Mouse (Mus musculus) monocyte, adult 2 months (primary cell): Measurements from ENCODE around the gene Oxld1.

ENCODE experiments used
- DNase-seq, 2 experiments: peaks; one replicate each; pipeline ENCODE4 v3.0.0; 2022; ENCODE audit warnings: low spot score in 2 of 2, low read depth in 1 of 2

Gene Oxld1

DNA sequence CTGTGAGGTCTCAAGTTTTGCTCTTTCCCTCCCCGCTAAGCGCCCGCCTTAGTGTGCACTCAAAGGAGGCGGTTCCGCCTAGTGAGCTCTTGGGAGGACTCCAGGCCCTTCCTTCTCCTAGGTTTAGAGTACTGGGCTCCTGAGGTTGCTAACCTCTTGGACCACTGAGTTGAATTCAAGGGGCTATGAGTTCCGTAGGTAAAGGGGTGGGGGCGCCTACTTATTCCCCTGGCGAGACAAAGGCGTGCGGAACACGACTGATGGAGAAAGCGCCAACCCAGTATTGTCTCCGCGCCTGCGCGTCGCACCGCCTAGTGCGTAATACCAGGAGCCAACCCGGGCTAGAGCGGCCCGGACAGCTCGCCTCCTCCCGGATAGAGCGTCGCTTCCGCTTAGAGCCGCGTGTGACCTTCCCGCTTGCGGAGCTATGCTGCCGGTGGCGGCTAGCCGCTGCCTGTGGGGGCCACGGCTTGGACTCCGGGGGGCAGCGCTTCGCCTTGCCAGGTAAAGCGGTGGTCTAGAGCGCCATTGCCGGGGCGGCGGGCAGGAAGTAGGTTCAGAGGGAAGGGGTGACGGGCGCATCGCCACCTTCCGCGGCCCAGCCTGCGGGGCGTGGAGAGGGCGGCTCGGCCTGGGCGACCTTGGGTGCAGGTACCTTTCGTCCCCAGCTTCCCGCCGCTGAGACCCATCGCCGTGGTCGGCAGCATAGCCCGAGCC lies 26.6 kb upstream of the Oxld1 start, which contains the start of gene Mrpl12:
Gene Mrpl12 (plus strand): TSS at position 349 of the 717 bp plus-strand sequence.
- peak; percentile 58 to 73 for DNase-seq

DNA sequence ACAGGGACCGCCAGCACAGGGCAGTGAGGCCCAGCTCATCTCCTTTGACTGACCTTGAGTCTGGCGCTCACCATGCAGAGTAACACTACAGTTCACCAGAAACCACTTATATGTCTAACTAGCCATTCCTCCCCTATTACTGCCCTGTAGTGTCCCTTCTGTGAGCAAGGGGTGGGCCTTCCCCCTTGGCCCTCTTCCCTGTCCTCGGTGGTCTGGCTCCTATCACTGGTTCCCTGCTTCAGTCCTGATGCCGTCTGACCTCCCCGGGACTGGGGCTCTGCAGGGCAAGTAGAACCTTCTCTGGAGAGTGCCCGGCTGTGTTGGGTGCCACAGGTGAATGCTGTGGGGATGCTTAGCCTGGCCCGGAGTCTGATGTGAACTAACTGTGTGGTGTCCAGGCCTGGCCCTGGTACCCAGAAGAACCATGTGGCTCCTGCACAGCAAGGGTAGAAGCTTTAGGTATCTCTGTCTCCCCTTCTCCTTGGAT lies 25.6 kb upstream of the Oxld1 start:
- DNase-seq: no peak

DNA sequence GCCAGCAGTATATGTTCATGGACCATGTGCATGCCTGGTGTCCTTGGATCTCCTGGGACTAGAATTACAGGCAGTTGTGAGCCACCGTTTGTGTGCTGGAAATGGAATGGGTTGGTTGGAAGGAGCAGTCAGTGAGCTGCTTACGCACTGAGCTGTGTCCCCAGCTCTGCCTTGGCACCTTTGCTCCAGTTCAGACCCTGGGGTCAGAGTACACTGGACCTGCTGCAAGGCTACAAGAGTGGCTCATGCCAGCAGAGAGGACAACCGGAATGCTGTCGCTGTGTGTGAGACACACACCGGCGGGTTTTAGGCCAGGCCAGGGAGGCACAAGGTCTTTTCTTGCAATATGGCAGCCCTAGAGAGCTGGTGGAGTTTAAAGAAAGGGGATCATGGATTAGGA lies 14.2 kb upstream of the Oxld1 start:
- no peak for DNase-seq

DNA sequence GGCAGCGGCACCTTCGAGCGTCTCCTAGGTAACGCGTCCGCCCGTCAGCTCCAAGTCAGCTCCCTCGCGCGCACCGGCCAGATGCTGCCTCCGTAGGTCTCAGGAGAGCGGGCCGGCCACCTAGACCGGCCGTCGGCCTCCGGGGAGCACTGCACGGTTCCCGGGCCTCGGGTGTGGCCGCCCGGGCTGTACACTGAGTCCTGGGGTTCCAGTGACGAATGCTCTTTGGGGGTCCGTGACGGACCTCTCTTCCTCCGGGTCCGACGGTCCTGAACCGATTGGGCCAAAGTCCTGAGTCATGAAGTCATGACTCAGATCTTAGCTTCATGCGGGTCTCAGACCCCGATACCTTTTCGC lies 9.8 kb upstream of the Oxld1 start:
- no peak for DNase-seq

DNA sequence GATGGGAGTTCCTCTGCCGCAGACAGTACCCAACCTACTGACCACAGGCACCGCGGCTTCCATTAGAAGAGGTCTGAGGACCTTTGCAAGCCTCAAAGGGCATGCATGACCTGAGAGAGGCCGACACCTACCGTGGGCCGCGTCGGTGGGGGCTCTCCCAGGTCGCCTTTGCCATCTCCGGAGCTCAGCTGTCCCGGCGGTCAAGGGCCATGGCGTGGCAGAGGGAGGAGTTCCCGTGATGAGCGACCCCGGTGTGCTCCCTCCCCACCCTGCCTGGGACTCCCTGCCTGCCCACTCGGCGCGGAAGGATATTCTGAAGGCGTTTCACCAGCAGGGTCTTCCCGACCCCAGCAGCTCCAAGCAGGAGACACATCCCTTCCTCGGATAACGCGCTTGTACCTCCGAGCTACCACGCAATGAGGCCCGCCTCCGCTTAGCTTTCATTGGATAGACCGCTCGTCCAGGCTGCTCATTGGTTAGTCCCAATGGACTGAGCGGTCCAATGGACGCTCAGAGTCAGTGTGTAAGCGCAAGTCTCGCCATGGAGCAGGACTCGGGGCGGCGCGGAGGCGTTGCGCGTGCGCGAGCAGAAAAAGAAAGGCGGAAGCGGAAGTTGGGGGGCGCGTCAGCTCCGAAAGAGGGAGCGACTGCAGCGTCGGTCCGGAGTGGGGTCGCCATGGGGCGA lies 9.3 kb upstream of the Oxld1 start, which contains the start of gene Arl16:
Gene Arl16 (minus strand): TSS at position 557 of the 685 bp plus-strand sequence.
- DNase-seq: peak; percentile 84 to 87

DNA sequence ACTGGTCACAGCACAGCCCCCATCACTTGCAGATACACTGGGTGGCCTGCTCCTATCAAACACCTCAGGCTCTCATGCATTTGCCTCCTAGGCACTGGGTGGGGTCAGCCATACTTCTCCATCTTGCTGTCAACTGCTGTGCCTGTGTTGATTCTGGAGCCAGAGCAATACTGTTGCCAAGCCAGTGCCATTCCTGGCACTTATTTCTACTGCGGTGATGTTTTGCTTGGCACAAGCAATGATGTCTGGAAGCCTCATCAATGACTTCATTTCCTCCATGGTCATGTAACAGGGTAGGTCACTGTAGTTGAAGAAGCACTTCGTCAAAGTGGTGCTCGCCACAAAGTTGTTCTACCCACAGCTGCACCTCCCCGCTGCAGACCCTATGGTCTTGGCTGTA lies 7.7 kb upstream of the Oxld1 start:
- no peak for DNase-seq

DNA sequence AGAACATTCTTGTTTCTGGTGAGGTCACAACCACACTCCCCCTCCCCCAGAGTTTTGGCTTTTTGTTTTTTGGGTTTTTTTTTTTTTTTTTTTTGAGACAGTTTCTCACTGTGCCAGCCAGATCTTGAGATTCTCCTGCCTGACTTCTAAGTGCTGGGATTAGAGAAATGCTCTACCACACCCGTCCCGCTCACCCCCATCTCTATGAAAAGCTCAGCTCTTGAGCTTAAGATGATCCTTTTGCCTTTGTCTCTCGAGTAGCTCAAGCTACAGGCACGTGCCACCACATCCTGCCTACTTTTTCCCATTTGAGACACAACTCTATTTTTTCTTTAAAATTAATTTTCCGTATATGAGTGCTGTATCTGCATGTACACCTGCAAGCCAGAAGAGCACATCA lies 6.5 kb upstream of the Oxld1 start:
- no peak for DNase-seq

DNA sequence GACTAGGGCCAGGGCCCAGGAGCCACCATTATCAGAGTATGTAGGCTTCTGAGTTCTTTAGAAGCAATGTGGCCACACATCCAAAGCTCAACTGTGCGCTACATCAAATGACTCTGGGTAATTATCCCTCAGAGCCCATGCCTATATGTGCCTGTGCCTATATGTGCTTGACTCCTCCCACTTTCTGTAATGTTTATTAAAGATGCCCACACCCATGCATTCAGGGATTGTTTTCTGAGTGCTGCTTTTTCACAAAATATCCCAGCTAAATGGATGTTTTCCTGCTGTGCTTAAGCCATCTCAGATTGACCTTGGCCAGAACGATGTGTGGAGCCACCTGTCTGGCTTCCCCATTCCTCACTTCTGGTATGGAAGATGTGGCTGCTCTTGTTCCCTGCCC lies 5.7 kb upstream of the Oxld1 start:
- no peak for DNase-seq

DNA sequence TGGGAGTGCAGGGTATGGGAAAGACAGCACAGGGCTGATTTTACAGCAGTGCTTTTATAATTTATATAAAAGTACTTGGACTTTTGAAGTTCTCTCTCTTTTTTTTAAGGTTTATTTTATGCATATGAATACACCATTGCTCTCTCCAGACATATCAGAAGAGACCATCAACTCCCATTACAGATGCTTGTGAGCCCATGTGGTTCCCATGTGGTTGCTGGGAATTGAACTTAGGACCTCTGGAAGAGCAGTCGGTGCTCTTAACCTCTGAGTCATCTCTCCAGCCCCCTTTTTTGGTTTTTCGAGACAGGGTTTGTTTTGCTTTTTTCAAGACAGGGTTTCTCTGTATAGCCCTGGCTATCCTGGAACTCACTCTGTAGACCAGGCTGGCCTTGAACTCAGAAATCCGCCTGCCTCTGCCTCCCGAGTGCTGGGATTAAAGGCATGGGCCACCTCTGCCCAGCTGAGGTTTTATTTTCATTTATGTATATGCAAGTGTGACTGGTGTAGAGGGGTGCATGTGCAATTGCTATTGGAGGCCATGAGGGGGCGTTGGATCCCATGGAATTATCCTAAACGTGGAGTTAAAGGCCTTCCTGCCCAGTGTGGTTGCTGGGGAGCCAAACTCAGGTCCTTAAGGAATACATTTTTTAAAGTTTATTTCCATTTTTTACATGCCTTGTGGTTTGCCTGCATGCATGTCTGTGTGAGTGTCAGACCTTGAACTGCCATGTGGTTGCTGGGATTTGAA lies 1.2 kb upstream of the Oxld1 start:
- no peak for DNase-seq

DNA sequence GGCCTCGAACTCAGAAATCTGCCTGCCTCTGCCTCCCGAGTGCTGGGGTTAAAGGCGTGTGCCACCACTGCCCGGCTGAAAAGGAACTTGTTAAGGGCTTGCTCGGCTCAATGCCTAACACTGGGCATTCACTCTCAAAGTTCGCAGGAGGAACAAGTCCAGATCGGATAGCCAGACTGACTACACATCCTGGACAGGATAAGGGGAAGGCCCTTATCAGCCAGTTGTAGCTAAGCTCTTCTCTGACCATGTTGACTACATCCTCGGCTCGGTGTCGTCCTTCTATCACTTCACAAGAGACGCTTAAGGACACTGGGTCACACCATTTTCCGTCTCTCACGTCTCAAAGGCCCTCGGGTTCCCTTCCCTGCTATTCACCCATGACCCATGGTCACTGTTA lies 498 bp downstream of the Oxld1 start:
- DNase-seq: no peak

DNA sequence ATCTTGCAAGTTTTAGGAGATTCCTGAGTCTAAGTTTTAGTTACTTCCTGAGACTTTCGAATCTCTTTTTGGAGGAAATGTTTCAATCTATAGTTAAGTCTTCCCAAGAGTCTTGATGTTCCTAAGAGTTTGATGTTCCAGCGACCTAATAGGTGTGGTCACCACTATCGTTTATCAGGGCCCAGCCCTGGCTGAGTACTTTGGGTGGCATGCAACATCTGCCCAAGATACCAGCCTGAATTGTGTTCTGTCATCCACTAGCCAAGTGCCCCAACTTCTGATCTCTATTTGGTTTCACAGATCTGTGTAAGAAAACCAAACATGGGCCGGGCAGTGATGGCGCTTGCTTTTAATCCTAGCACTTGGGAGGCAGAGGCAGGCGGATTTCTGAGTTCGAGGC lies 2.5 kb downstream of the Oxld1 start:
- DNase-seq: no peak

DNA sequence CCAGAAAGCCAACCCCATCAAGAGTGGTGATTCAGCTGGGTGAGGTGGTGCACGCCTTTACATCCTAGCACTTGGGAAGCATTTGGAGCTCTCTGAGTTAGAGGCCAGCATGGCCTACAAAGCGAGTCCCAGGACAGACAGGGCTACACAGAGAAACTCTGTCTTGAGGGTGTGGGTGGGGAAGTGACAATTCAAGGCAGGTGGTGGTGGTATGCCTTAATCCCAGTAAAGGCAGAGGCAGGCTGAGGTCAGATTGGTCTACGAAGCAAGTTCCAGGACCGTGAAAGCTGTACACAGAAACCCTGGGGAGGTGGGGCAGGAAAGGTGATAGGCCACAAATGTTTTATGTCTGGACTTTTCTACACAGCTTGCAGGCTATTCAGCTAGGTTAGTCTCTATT lies 2.9 kb downstream of the Oxld1 start:
- DNase-seq: no peak

DNA sequence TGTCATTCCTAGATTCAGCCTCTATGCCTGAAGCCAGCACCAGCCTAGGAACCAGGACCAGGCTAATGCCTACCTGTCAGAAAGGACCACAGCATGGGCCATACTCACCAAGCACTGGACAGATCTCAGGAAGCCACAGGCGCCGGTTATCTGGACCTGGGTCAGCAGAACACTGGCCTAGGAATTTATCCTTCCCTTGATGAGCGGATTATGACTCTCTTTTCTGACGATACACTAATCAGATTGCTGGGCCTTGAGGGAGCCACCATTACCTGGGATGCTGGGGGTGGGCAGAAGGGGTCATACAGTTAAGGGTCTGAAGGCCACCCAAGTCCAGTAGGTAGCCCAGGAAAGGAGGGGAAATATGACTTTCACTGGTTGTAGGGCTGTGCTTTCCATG lies 4.6 kb downstream of the Oxld1 start, which contains the start of gene Pde6g:
Gene Pde6g (minus strand): TSS at position 195 of the 400 bp plus-strand sequence.
- DNase-seq: no peak

DNA sequence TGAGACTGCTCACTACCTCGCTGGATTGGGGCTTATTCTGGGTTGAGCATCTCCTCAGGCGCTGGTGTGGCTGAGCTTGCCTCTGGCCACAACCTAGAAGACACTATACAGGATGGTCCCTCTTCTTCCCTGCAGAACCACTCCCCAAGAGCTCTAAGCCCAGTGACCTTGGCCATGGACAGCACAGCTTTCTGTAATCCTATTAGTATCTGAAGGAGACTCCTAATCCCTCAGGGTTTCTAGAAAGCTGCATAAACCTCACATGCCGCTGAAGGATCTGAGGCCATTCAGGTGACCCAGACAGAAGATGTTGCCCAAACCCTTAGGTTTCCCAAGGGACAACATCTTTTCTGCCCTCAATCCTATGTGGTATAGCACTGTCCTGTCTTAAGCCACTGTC lies 5.6 kb downstream of the Oxld1 start:
- DNase-seq: no peak

DNA sequence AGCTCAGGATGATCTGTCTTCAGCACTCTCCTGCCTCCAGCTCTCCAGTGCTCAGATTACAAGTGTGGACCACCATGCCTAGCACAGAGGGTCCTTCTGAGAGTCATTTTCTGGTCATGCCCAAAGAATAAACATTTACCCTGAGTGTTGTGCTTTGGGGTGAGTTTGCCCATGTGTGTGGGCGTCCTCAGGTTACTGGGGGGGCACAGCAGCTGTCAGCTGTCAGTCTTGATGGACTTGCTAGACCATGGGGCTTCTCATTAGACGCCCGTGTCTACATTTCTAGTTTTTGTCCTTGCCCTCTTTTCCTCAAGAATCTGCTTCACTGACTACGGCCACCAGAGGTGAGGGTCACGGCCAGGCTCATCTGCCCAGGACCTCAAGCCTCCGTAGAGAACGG lies 10.7 kb downstream of the Oxld1 start:
- DNase-seq: no peak

DNA sequence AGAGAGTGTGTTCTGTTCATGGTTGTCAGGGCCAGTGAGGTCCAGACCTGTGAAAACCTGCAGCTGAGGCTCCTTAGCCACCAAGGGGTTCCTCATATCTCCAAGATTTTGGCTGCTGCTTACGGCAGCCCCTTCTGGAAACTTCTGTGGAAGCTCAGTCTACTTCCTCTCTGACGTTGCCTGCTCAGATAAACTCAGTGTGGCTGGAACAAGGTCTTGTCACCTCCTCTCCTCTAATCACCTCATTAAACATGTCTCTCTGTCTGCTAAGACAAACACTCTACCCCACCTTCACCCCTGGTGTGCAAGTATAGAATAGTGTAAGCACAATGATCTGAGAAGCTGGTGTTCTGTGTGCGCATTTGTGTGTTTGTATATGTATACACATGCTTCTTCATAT lies 12.4 kb downstream of the Oxld1 start:
- no peak for DNase-seq

DNA sequence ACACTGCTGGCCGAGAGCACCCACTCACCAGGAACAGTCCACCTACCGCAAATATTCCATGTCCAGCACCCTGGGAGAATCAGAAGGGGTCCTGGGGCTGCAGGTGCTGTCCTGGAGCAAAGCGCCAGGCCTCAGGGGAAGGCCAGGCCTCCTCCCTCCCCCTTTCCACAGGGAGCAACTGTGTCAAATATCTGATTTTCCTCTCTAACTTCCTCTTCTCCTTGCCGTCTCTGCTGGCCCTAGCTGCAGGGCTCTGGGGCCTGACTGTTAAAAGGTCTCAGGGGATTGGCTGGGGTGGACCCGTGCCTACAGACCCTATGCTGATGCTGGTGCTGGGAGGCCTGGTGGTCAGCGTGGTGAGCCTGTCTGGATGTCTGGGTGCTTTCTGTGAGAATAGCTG lies 13.8 kb downstream of the Oxld1 start:
- no peak for DNase-seq

DNA sequence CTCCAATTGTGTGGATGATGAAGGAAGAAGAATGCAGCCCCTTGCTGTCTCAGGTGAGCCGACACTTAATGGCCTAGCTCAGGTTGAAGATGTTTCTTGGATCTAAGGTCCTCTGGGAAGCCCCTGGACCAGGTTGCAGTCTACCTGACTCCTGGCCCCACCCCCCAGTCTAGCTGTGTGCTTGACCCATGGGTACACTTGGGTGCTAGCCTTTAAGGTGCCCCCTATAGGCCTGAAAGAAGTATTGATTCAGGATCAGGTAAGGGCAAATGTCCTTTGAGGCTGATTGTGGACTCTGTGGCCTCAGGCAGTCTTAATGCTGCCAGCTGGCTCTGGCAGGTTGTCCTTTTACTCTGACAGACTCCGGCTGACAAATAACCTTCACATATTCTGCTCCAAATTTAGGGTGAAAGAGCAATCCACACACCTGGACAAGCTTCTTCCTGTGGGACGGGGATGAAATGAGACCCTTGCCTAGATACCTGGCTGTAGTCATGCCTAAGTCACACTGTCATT lies 15.0 kb downstream of the Oxld1 start:
- DNase-seq: no peak

DNA sequence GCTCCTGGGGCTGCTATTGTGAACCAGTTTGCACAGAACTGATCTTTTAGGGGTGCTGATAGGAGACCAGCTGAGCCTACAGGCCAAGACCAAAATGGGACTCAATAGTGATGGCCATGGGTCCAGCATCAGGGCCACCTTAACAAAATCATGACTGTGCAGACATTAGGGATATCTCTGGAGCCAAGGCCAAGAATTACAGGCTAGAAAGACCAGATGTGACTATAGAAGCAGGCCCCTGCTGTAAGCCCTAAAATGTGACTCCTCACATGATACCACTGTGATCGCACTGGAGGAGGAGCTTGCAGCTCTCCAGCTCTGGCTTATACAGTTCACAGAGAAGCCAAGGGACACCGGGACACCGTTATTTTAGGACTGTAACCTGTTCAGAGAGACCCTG lies 15.5 kb downstream of the Oxld1 start, which contains the start of gene Tspan10:
Gene Tspan10 (plus strand): TSS at position 301 of the 400 bp plus-strand sequence.
- DNase-seq: no peak

DNA sequence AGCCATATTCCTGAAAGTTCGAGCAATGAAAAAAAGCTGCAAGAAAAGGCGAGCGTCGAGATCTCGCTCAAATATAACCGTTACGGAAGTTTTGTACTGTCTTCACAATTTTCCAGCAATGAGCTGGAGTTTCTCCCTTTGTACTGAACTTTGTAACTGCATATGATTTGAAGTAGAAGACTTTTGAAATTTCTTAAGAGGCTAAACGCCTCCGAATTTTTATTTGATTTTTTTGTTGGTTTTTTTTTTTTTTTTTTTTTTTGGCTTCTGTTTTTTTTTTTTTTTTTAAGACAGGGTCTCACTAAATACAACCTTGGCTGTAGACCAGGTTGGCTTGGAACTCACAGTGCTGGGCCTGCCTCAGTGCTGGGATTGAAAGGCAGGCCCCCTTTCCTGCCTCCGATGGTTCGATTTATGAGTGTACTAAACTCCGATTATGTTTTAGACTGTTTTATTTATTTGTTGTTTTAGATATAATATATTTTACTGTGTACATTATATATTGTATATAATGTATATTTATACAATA lies 19.9 kb downstream of the Oxld1 start:
- DNase-seq: no peak

DNA sequence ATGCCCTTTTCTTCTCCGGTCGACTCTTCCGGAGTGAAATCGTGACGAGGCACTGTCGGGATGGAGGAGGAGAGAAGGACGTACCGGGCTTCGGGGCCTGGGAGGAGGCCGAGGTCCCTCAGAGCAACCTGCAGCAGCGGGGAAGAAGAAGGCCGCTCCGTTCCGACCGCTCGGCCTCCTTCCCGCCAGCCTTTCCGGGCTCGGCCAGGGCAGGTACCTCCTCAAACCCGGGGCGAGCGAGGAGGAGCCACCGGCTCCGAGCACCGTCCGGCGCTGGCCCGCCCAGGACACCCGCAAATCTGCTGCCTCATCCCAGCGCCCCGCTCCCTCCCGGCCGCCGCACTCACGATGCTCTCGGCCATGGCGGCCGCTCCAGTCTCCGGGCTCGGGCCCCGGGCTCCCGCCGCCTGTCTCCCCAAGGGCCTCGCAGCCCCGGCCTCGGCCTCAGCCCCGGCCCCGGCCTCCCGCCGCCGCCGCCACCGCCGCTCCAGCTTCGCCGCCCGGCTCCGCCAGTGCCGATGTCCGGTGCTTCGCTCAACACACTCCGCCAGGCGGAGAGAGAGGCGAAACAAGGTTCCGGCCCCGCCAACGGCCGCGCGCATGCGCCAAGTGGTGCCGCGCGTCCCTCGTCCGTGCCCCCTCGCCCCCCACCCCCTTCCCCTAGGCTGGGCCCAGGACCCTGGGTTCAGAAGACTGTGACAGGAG lies 20.6 kb downstream of the Oxld1 start, which contains the start of gene Nploc4:
Gene Nploc4 (minus strand): TSS at position 557 of the 705 bp plus-strand sequence.
- peak; percentile 60 to 79 for DNase-seq
